Mouse (Mus musculus): ENCODE data around the gene Zc3h15. TPM values are rescaled to one million over a fixed set of nuclear protein-coding genes. Genes with fewer than 3 reads are reported as not detected.

The Zc3h15 gene
- polyA plus RNA-seq (2015; fragmentation: Nextera tagmentation; extraction: Ambion mirVana): 184 and 187 TPM in 2 replicates

GRCm38 (mm10) chr2:83644276-83645252, at the start of gene Zc3h15:
Zc3h15 (plus strand) TSS chr2:83644435.
- under 1% methylated on average over 67 of the region's 100 CpGs for WGBS

GRCm38 (mm10) chr2:83620558-83621367, 23.5 kb upstream of the Zc3h15 start:
- WGBS: 91% methylated on average over 11 of the region's 11 CpGs

More at GRCm38 (mm10) chr2:83644276-83645252, at the start of gene Zc3h15:
- Histone ChIP-seq H3K4me1 (ENCODE audit: control insufficient read depth, insufficient read depth, low read length) (peaks cover 35% of the 10 kb centered on the region), H3K27me3 (ENCODE audit: control insufficient read depth, insufficient read depth, low read depth, low read length) (no peaks in the 10 kb centered on the region), H3K4me2 (ENCODE audit: low read length) (peak within 1 kb of the TSS; percentile 84), H3K4me3 (ENCODE audit: low read depth, low read length) (peak within 1 kb of the TSS; percentile 97), H3K9me3 (replicated peaks; ENCODE audit: control insufficient read depth, low read length, poor library complexity, severe bottlenecking) (no peaks in the 10 kb centered on the region), H3K9ac (ENCODE audit: low read depth, low read length) (peak within 1 kb of the TSS; percentile 95), H3K27ac (ENCODE audit: low read length) (peak within 1 kb of the TSS; percentile 94), H3K36me3 (ENCODE audit: control insufficient read depth, insufficient read depth, low read length) (no peaks in the 10 kb centered on the region)
- ATAC-seq: peak; percentile 100

GRCm38 (mm10) chr2:83621511-83621910, 22.7 kb upstream of the Zc3h15 start:
- WGBS: 89% methylated on average over 4 of the region's 4 CpGs
- H3K9ac ChIP-seq (ENCODE audit: low read depth, low read length): no peak overlapping the region
- no peaks in the 10 kb centered on the region for H3K27me3 ChIP-seq (ENCODE audit: control insufficient read depth, insufficient read depth, low read depth, low read length)
- no peak overlapping the region for H3K27ac ChIP-seq (ENCODE audit: low read length)
- no peaks in the 10 kb centered on the region for H3K9me3 ChIP-seq (replicated peaks; ENCODE audit: control insufficient read depth, low read length, poor library complexity, severe bottlenecking)
- no peak overlapping the region for H3K4me3 ChIP-seq (ENCODE audit: low read depth, low read length)
- H3K4me2 ChIP-seq (ENCODE audit: low read length): no peak overlapping the region
- ATAC-seq: no peak
- H3K36me3 ChIP-seq (ENCODE audit: control insufficient read depth, insufficient read depth, low read length): no peaks in the 10 kb centered on the region
- no peaks in the 10 kb centered on the region for H3K4me1 ChIP-seq (ENCODE audit: control insufficient read depth, insufficient read depth, low read length)

More at GRCm38 (mm10) chr2:83620558-83621367, 23.5 kb upstream of the Zc3h15 start:
- no peak for ATAC-seq
- Histone ChIP-seq H3K9me3 (replicated peaks; ENCODE audit: control insufficient read depth, low read length, poor library complexity, severe bottlenecking) (no peaks in the 10 kb centered on the region), H3K4me1 (ENCODE audit: control insufficient read depth, insufficient read depth, low read length) (no peaks in the 10 kb centered on the region), H3K27me3 (ENCODE audit: control insufficient read depth, insufficient read depth, low read depth, low read length) (no peaks in the 10 kb centered on the region), H3K9ac (ENCODE audit: low read depth, low read length) (no peak overlapping the region), H3K27ac (ENCODE audit: low read length) (no peak overlapping the region), H3K4me2 (ENCODE audit: low read length) (no peak overlapping the region), H3K36me3 (ENCODE audit: control insufficient read depth, insufficient read depth, low read length) (no peaks in the 10 kb centered on the region), H3K4me3 (ENCODE audit: low read depth, low read length) (no peak overlapping the region)

GRCm38 (mm10) chr2:83622792-83623191, 21.4 kb upstream of the Zc3h15 start:
- Histone ChIP-seq H3K4me2 (ENCODE audit: low read length) (peak overlapping the region; percentile 22; the same call in 1 of the 2 replicates), H3K36me3 (ENCODE audit: control insufficient read depth, insufficient read depth, low read length) (no peaks in the 10 kb centered on the region), H3K9ac (ENCODE audit: low read depth, low read length) (no peak overlapping the region), H3K27ac (ENCODE audit: low read length) (no peak overlapping the region), H3K4me1 (ENCODE audit: control insufficient read depth, insufficient read depth, low read length) (no peaks in the 10 kb centered on the region), H3K4me3 (ENCODE audit: low read depth, low read length) (no peak overlapping the region), H3K9me3 (replicated peaks; ENCODE audit: control insufficient read depth, low read length, poor library complexity, severe bottlenecking) (no peaks in the 10 kb centered on the region), H3K27me3 (ENCODE audit: control insufficient read depth, insufficient read depth, low read depth, low read length) (no peaks in the 10 kb centered on the region)
- 45% methylated on average over 11 of the region's 11 CpGs for WGBS
- ATAC-seq: no peak

GRCm38 (mm10) chr2:83624045-83624444, 20.2 kb upstream of the Zc3h15 start:
- H3K4me1 ChIP-seq (ENCODE audit: control insufficient read depth, insufficient read depth, low read length): no peaks in the 10 kb centered on the region
- ATAC-seq: no peak
- no peaks in the 10 kb centered on the region for H3K27me3 ChIP-seq (ENCODE audit: control insufficient read depth, insufficient read depth, low read depth, low read length)
- no peak overlapping the region for H3K4me2 ChIP-seq (ENCODE audit: low read length)
- no peaks in the 10 kb centered on the region for H3K36me3 ChIP-seq (ENCODE audit: control insufficient read depth, insufficient read depth, low read length)
- no peaks in the 10 kb centered on the region for H3K9me3 ChIP-seq (replicated peaks; ENCODE audit: control insufficient read depth, low read length, poor library complexity, severe bottlenecking)
- WGBS: 66% methylated on average over 4 of the region's 4 CpGs
- no peak overlapping the region for H3K9ac ChIP-seq (ENCODE audit: low read depth, low read length)
- H3K4me3 ChIP-seq (ENCODE audit: low read depth, low read length): no peak overlapping the region
- no peak overlapping the region for H3K27ac ChIP-seq (ENCODE audit: low read length)

- Histone ChIP-seq H3K4me1 (ENCODE audit: control insufficient read depth, insufficient read depth, low read length) (no peaks in the 10 kb centered on the region), H3K9me3 (replicated peaks; ENCODE audit: control insufficient read depth, low read length, poor library complexity, severe bottlenecking) (no peaks in the 10 kb centered on the region), H3K9ac (ENCODE audit: low read depth, low read length) (no peak overlapping the region), H3K4me3 (ENCODE audit: low read depth, low read length) (no peak overlapping the region), H3K27ac (ENCODE audit: low read length) (no peak overlapping the region), H3K36me3 (ENCODE audit: control insufficient read depth, insufficient read depth, low read length) (no peaks in the 10 kb centered on the region), H3K4me2 (ENCODE audit: low read length) (0 out of 2 replicates have a peak overlapping the region, but pooled peaks have one; percentile 19), H3K27me3 (ENCODE audit: control insufficient read depth, insufficient read depth, low read depth, low read length) (no peaks in the 10 kb centered on the region)
- WGBS: 30% methylated on average over 10 of the region's 10 CpGs
- peak; percentile 75; the same call in 1 of the 2 replicates for ATAC-seq
Observed at GRCm38 (mm10) chr2:83625226-83626108, 18.8 kb upstream of the Zc3h15 start.

- Histone ChIP-seq H3K36me3 (ENCODE audit: control insufficient read depth, insufficient read depth, low read length) (no peaks in the 10 kb centered on the region), H3K27ac (ENCODE audit: low read length) (no peak overlapping the region), H3K9ac (ENCODE audit: low read depth, low read length) (no peak overlapping the region), H3K4me2 (ENCODE audit: low read length) (no peak overlapping the region), H3K4me1 (ENCODE audit: control insufficient read depth, insufficient read depth, low read length) (no peaks in the 10 kb centered on the region), H3K27me3 (ENCODE audit: control insufficient read depth, insufficient read depth, low read depth, low read length) (no peaks in the 10 kb centered on the region), H3K9me3 (replicated peaks; ENCODE audit: control insufficient read depth, low read length, poor library complexity, severe bottlenecking) (no peaks in the 10 kb centered on the region), H3K4me3 (ENCODE audit: low read depth, low read length) (no peak overlapping the region)
- ATAC-seq: no peak
- WGBS: 83% methylated on average over 9 of the region's 9 CpGs
Observed at GRCm38 (mm10) chr2:83626881-83627280, 17.4 kb upstream of the Zc3h15 start.

GRCm38 (mm10) chr2:83627495-83627894, 16.7 kb upstream of the Zc3h15 start:
- H3K4me3 ChIP-seq (ENCODE audit: low read depth, low read length): no peak overlapping the region
- no peak overlapping the region for H3K9ac ChIP-seq (ENCODE audit: low read depth, low read length)
- ATAC-seq: no peak
- H3K9me3 ChIP-seq (replicated peaks; ENCODE audit: control insufficient read depth, low read length, poor library complexity, severe bottlenecking): no peaks in the 10 kb centered on the region
- H3K36me3 ChIP-seq (ENCODE audit: control insufficient read depth, insufficient read depth, low read length): no peaks in the 10 kb centered on the region
- no peak overlapping the region for H3K27ac ChIP-seq (ENCODE audit: low read length)
- 0 out of 2 replicates have a peak overlapping the region, but pooled peaks have one; percentile 8 for H3K4me2 ChIP-seq (ENCODE audit: low read length)
- H3K4me1 ChIP-seq (ENCODE audit: control insufficient read depth, insufficient read depth, low read length): no peaks in the 10 kb centered on the region
- H3K27me3 ChIP-seq (ENCODE audit: control insufficient read depth, insufficient read depth, low read depth, low read length): no peaks in the 10 kb centered on the region
- WGBS: 33% methylated on average over 9 of the region's 9 CpGs

Data from midbrain, embryonic 16.5 days (tissue).